Mouse (Mus musculus) erythroblast, embryonic 14.5 days (primary cell): ENCODE data around the gene Apoc1. TPM values are rescaled to one million over a fixed set of nuclear protein-coding genes. Genes with fewer than 3 reads are reported as not detected.
A peak's percentile ranks its signal among the peaks of the same experiment; 100 is the strongest.

Experiments used
- H3K27me3 ChIP-seq: 2 replicates; pipeline ENCODE4 v1.6.1; 2012; ENCODE audit warnings: inconsistent platforms; ENCODE audit not compliant: control insufficient read depth
- H3K36me3 ChIP-seq: 2 replicates; pipeline ENCODE4 v1.6.1; 2012; ENCODE audit warnings: mild to moderate bottlenecking, inconsistent platforms; ENCODE audit not compliant: control insufficient read depth
- H3K4me1 ChIP-seq: 2 replicates; pipeline ENCODE4 v1.6.1; 2012; ENCODE audit warnings: inconsistent platforms; ENCODE audit not compliant: control insufficient read depth
- H3K4me3 ChIP-seq: replicated peaks from 2 replicates; pipeline ENCODE3; 2012; ENCODE audit warnings: moderate library complexity, mild to moderate bottlenecking, inconsistent platforms
- H3K9me3 ChIP-seq: 2 replicates; pipeline ENCODE4 v1.6.1; 2012; ENCODE audit warnings: low read length, inconsistent platforms, mixed read lengths; ENCODE audit not compliant: control insufficient read depth
- GATA1 ChIP-seq: IDR thresholded peaks from 2 replicates; pipeline ENCODE4 v1.6.1; 2012; ENCODE audit warnings: low read length, inconsistent platforms, mixed read lengths
- TAL1 ChIP-seq: IDR thresholded peaks from 3 replicates; pipeline ENCODE4 v1.6.1; 2012; ENCODE audit warnings: low read length, inconsistent platforms, mixed read lengths
- polyA plus RNA-seq: library from polyadenylated mRNA; stranded (reverse); fragments of >175 nt; gene quantifications from 2 replicates; pipeline ENCODE4 v1.2.3, GENCODE M21; 2012

The Apoc1 gene
- polyA plus RNA-seq, 1 experiment = 1.3 TPM

- Histone ChIP-seq H3K4me1 (peaks cover 60% of the 10 kb centered on the region), H3K9me3 (peaks cover 4% of the 10 kb centered on the region; the same call in 1 of the 2 replicates), H3K36me3 (peaks cover 43% of the 10 kb centered on the region), H3K27me3 (peaks cover 35% of the 10 kb centered on the region), H3K4me3 (peak within 1 kb of the TSS; percentile 57)
- TF ChIP-seq TAL1 (no peak), GATA1 (no peak)
Measured at GRCm38 (mm10) chr7:19698907-19699826, 6.7 kb upstream of the Apoc1 start, which contains the start of gene Apoe. Gene Apoe, minus strand, starts transcription at chr7:19699188.

GRCm38 (mm10) chr7:19697949-19698906 lies 5.8 kb upstream of the Apoc1 start:
- H3K4me1 ChIP-seq = peaks cover 65% of the 10 kb centered on the region
- peaks cover 35% of the 10 kb centered on the region for H3K27me3 ChIP-seq
- H3K9me3 ChIP-seq = peaks cover 4% of the 10 kb centered on the region; the same call in 1 of the 2 replicates
- peak overlapping the region; percentile 57 for H3K4me3 ChIP-seq
- TF ChIP-seq TAL1 (no peak), GATA1 (no peak)
- peaks cover 33% of the 10 kb centered on the region for H3K36me3 ChIP-seq

- peaks cover 15% of the 10 kb centered on the region for H3K36me3 ChIP-seq
Measured at GRCm38 (mm10) chr7:19696336-19696873, 3.9 kb upstream of the Apoc1 start.

DNA sequence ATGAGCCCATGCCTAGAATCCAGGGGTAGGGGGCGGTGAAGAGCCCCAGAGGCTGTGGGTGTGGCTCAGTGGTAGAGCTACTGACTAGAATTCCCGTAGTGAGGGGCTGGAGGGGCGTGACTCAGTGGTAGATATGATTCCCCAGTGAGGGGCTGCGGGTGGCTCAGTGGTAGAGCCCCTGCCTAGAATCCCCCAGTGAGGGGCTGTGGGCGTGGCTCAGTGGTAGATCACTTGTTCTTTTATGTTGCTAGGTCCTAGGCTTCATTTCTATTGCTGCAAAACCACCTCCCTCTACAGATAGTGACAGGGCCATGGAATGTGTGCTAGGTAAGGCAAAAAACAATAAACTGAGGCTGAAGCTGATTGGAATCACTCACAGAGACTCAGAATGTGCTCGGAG lies 3.4 kb upstream of the Apoc1 start:
- Histone ChIP-seq H3K27me3 (peaks cover 35% of the 10 kb centered on the region), H3K9me3 (peaks cover 4% of the 10 kb centered on the region; the same call in 1 of the 2 replicates), H3K36me3 (peaks cover 14% of the 10 kb centered on the region), H3K4me1 (peaks cover 61% of the 10 kb centered on the region), H3K4me3 (no peak overlapping the region)
- TF ChIP-seq GATA1 (no peak), TAL1 (no peak)

More at GRCm38 (mm10) chr7:19696336-19696873, 3.9 kb upstream of the Apoc1 start:
- TF ChIP-seq GATA1 = no peak
- TF ChIP-seq TAL1 = no peak
- H3K4me1 ChIP-seq = peaks cover 64% of the 10 kb centered on the region
- H3K27me3 ChIP-seq = peaks cover 35% of the 10 kb centered on the region
- H3K9me3 ChIP-seq = peaks cover 4% of the 10 kb centered on the region; the same call in 1 of the 2 replicates
- H3K4me3 ChIP-seq = peak overlapping the region; percentile 57

GRCm38 (mm10) chr7:19695213-19695594 lies 2.7 kb upstream of the Apoc1 start:
- peaks cover 11% of the 10 kb centered on the region for H3K36me3 ChIP-seq
- TF ChIP-seq GATA1 = no peak
- no peak for TF ChIP-seq TAL1
- no peak overlapping the region for H3K4me3 ChIP-seq
- H3K9me3 ChIP-seq = peaks cover 4% of the 10 kb centered on the region; the same call in 1 of the 2 replicates
- H3K27me3 ChIP-seq = peaks cover 35% of the 10 kb centered on the region
- H3K4me1 ChIP-seq = peaks cover 54% of the 10 kb centered on the region

GRCm38 (mm10) chr7:19694336-19695212 lies 2.1 kb upstream of the Apoc1 start:
- no peak overlapping the region for H3K4me3 ChIP-seq
- H3K27me3 ChIP-seq = peaks cover 34% of the 10 kb centered on the region
- peaks cover 50% of the 10 kb centered on the region for H3K4me1 ChIP-seq
- TF ChIP-seq TAL1 (no peak), GATA1 (no peak)
- peaks cover 4% of the 10 kb centered on the region; the same call in 1 of the 2 replicates for H3K9me3 ChIP-seq
- H3K36me3 ChIP-seq = peaks cover 11% of the 10 kb centered on the region

GRCm38 (mm10) chr7:19693421-19693820 lies 961 bp upstream of the Apoc1 start:
- Histone ChIP-seq H3K4me1 (peaks cover 38% of the 10 kb centered on the region), H3K9me3 (peaks cover 4% of the 10 kb centered on the region; the same call in 1 of the 2 replicates), H3K4me3 (no peak overlapping the region), H3K36me3 (peaks cover 11% of the 10 kb centered on the region), H3K27me3 (peaks cover 22% of the 10 kb centered on the region)
- TF ChIP-seq GATA1 = no peak
- no peak for TF ChIP-seq TAL1

GRCm38 (mm10) chr7:19691434-19691833 lies 1.0 kb downstream of the Apoc1 start:
- H3K4me3 ChIP-seq = peak overlapping the region; percentile 42
- peaks cover 33% of the 10 kb centered on the region for H3K4me1 ChIP-seq

More at GRCm38 (mm10) chr7:19691434-19691833, 1.0 kb downstream of the Apoc1 start:
- H3K36me3 ChIP-seq = peaks cover 3% of the 10 kb centered on the region
- peaks cover 1% of the 10 kb centered on the region; the same call in 1 of the 2 replicates for H3K9me3 ChIP-seq
- TF ChIP-seq GATA1 (no peak), TAL1 (no peak)
- H3K27me3 ChIP-seq = peaks cover 3% of the 10 kb centered on the region
